Mouse (Mus musculus) cerebellum, adult 2 months (tissue): ENCODE data around the gene Nsd1.

Experiments
- CTCF ChIP-seq: fragments of 200-500 bp; IDR thresholded peaks from 2 replicates; pipeline ENCODE4 v1.5.1; 2011; ENCODE audit warnings: low read depth, mild to moderate bottlenecking, control low read depth, low read length, moderate library complexity, borderline replicate concordance; ENCODE audit not compliant: insufficient read depth
- POLR2A ChIP-seq: fragments of 200-500 bp; IDR thresholded peaks from 2 replicates; pipeline ENCODE4 v1.6.1; 2011; ENCODE audit warnings: low read length, control low read depth, borderline replicate concordance; ENCODE audit not compliant: insufficient read depth

GRCm38 (mm10) chr13:55255052-55255652 is 45.6 kb downstream of the Nsd1 start:
- TF ChIP-seq CTCF (no peak), POLR2A (no peak)
